Mouse (Mus musculus) brain, embryonic 18.5 days (tissue): ENCODE data around the gene Cln5.

ENCODE experiments used
- DNase-seq: peaks from one replicate; pipeline ENCODE4 v3.0.0-alpha.2; 2012; ENCODE audit warnings: low read depth, low spot score

Gene Cln5

DNA sequence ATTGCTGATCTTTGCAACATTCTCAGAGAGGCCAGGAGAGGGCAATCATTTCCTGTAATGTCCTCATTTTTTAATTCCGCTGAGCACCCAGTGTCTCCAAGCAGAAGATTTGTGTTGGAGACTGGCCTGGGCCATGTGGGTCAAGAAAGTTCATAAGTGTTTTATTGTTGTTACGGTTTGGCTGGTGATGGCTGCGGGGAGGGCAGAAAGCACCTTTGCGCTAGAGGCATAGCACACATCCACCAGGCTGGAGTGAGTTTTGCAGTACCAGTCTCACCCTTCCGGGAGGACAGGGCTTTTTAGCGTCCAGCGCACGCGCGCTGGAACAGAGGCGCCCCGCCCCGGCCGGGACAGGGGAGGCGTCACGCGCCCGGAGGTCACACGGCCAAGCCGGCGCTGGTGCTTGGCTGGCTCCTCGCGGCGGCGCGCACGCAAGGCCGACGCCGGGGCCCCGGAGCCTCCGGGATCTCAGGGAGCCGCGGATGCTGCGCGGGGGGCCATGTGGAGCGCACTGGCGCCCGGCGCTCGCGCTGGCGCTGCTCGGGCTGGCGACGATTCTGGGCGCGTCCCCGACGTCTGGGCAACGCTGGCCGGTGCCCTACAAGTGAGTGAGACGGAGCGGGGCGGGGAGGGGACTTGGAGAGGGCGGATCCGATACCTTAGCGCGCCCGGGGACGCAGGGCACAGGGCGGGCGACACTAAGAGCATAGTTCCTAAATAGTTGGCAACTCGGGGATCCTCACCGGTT lies at the start of gene Cln5:
TSS of gene Cln5 (plus strand) at position 353 of the 748 bp plus-strand sequence.
- DNase-seq: peak; percentile 72

DNA sequence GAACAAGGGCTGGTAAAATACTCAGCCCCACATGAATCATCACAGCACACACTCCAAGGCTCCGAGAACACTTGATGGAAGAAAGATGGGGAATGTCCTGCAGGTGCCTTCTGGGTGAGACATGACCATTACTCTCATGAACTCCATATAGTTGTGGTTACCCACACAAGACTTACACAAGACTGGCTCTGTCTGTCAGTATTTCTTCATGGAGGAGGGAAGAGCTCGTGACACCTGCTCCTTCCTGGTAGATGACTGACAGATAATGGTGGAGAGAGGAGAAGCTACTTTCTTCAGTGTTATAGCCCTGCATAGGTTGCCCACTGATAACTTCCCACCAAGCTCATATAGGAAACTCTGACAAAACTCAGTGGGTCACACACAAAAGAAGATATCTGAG lies 40.8 kb upstream of the Cln5 start:
- DNase-seq: no peak

DNA sequence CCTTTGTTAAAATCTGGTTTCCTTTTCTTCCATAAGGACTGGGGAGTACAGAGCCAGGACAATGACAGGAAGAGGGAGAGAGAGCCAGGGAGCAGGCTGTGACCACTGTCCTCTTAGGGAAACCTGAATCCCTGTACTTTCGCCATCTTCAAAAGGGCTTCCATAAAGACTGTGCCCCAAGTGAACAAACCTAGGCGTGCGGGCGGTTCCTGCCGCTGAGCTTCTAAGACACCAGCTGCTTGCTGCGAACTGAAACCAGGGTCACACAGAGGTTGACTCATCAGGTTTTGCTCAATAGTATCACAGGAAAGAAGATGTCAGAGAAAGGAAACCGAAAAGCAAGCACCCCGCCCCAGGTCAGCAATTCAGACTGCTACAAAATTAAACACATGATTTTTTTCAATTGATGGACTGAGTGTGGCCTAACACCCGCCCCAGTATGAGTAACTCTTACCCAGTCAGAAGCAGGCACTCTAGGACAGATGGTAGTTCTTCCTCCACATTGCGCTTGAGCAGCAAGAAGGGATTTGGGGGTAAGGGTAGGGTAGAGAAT lies 36.7 kb upstream of the Cln5 start:
- DNase-seq: no peak

DNA sequence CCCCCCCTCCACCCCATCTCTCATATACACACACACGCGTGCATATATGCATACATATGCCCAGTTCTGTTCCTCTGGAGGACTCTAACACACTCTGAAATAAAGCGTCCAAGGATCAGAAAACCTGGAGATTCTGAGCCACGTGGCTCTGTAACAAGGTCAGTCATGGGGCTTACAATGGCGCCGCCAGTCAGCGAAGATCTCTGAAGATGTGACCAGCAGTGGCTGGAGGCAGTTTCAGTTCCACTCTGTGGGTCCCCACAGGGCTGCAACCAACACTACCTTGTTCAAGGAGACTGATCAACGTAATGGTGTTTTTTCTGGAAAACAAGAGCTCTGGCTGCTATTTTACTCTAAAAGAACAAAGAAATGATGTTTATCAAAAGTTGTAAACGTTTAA lies 35.9 kb upstream of the Cln5 start:
- no peak for DNase-seq

DNA sequence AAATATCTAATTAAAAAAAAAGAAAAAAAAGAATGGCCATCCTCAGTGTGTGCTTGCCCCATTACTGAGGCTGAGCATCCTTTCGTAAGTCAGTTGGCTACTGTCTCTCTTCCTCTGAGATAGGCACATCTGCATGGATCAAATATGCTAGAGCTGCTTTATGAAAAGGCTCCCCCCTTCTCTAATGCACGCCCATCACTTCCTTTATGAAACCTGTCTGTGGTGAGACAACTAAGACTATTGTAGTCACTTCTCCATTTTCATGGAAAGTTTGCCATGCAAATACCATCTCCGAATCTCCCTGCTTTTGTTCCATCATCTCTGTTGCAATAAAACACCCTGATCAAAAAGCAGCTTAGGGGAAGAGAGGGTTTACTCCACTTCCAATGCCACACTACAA lies 33.0 kb upstream of the Cln5 start:
- no peak for DNase-seq

DNA sequence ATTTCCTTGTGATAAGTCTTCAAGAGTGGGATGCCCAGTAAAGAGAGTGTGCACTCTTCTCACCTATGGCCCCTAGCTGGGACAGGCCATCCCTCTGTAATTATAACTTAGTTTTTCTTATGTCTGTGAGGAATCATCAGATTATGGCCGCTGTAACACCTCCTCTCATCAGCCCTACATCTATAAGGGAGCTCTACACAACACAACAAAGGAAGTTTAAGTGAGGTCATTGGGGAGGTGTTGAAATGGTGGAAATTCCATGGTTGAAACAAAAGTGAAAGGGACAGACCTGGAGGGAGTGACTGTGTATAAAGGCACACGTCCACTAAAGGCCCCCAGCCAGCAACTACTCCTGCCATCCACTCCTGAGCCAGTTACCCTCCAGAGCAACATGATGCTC lies 23.3 kb upstream of the Cln5 start, which contains the start of gene Acod1:
TSS of gene Acod1 (plus strand) at position 301 of the 400 bp plus-strand sequence.
- DNase-seq: no peak

DNA sequence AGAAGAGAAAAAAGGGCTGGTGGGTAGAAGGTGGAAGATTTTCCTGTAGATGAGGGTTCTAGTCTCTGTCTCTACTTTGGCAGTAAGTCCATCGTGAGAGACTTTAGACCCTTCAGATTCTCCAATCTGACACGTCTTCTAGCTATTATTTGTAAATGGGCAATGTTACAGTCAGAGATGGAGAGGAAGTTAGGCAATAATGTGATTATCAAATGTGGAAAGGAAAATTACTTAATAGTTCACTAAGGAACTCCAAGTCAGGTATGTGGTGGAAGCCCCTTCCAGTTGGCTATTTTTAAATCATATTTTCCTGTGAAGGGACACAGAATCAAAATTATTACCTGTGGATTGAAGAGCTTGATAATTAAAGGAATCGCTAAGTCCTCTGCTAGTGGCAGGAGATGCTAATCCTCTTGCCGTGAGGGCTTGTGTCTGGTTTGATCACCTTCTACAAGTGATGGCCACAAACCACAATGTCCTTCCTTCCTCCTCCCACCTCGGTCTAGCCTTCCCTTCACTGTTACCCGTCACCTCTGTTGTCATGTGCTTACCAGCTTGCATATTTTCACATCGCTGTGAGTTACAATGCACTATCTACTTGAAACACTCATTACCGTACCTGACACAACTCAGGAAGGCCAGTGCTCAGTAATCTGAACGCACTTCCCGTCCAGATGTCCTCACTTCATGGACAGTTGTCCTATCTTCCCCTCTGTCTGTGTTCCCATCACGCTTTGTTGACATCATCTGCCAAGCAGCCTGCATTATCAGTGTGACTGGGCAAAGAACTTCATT lies 21.5 kb upstream of the Cln5 start:
- no peak for DNase-seq

DNA sequence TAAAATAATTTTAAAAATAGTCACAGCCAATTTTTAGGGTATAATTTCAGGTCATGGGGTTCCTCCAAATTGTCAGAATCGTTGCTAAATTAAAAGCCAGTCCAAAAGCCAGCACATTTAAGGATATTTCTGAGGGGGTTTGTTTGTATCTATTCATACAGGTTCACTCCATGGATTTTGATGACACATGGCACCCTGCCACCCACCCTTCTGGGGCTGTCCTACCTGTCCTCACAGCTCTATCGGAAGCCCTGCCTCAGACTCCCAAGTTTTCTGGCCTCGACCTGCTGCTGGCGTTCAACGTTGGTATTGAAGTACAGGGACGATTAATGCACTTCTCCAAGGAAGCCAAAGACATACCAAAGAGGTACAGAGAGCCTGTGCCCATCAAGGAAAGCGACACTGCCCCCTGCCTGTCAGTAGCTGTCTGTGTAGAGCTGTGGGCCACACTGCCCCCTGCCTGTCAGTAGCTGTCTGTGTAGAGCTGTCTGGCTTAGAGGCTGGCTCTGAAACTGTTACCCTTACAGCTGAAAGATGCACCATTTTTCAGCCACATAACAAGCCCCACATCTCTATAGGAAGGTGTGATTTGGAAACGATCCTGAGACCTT lies 18.8 kb upstream of the Cln5 start:
- DNase-seq: no peak

DNA sequence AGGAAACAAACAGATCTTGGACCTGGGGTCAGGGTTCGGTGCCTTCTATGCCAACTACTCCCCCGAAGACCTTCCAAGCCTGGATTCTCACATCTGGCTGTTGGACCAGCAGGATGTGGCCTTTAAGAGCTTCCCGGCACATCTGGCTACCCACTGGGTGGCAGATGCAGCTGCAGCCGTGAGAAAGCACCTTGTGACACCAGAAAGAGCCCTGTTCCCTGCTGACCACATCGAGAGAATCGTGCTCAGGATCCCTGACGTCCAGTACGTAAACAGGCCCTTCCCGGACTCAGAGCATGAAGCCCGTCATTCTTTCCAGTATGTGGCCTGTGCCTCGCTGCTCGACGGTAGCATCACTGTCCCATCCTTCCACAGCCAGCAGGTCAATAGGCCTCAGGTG lies 15.3 kb upstream of the Cln5 start:
- DNase-seq: no peak

DNA sequence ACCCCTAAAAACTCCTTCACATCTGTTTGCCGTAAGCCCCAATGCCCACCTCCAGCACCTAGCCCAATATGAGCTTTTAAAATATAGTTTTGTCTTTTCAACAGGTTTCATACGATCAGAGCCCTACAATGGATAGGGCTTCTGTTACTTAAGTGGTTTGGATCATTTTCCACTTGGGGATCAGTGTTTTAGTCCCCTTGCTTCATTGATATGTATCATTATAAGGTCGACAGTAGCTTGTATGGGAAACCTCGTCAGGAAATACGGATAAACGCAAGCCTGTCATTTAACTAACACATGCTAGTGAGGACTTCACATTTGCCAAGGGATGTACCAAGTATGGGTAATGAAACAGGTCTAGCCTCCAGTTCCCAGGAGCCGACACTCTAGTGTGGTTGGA lies 13.4 kb upstream of the Cln5 start:
- no peak for DNase-seq

DNA sequence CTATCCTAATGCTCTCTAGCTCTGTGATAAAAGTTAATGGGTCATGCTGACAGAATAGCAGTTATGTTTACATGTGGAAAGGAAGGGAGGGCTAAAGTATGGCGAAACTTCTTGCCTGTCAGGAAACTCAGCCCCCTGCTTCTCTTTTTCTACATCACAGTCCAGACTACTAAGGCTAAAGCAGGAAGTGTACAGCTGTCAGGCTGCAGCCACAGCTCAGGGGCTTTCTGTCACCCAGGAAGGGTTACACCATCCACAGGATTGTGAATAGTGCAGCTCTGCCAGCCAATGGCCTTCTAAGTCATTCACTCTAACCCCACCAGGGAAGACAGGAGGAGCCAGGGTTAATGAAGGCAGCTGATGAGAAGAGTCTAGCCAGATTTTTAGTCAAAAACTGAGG lies 11.0 kb upstream of the Cln5 start:
- no peak for DNase-seq

DNA sequence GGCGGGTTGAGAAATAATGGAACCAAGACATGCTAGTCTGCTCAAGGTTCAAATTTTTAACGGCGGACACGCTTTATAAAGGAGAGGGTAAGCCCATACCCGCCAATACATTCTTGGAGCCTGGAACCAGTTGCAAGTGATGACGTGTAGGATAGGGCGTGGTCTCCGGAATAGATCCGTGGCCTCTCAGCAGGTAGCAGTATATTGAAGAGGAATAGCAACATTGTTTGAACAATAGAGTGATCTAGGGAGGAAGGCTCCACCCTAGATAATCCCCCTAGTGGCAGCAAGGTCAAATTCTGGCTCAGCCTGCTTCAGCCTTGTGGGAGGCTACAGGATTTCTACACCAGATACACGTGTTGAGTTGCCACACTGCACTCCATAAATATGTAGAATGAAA lies 10.5 kb upstream of the Cln5 start:
- no peak for DNase-seq

DNA sequence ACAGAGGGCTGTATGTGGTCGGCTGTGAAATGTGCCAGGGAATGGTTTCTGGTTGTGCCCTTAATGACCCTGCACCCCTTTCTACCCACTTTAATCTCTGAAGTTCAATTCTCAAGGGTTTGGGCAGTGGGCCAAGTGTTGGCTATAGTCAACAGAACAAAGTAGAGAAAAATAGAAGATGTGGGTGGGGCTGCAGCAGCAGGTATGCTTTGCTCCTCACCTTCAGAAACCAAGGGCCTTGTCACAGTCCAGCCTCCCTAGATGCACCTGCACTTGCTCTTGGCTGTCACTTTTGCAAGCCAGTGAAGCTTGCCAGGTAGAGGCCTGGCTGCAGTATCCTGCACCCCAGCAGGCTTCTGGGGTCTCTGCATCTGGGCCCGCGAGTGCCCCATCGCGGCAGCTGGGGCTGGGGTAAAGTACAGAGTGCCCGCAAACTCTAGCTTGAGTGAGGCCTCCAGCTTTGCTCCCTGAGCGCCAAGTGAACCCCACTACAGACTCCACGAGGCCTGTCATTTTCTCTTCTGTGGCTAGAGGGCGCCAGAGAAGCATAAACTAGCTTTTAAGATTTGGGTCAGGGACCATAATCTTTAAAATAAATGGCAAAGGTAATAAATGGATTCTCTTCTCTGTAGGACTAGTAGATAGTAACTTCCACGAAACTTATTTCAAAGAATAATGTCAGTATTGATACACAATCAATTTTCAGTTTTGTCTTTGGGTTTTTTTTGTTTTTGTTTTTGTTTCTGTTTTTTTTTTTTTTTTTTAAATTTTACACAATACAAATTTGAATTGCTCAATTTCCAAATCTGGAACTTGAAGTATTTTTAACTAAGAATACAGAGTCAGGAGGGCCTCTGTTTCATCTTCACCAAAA lies 4.5 kb upstream of the Cln5 start:
- no peak for DNase-seq

DNA sequence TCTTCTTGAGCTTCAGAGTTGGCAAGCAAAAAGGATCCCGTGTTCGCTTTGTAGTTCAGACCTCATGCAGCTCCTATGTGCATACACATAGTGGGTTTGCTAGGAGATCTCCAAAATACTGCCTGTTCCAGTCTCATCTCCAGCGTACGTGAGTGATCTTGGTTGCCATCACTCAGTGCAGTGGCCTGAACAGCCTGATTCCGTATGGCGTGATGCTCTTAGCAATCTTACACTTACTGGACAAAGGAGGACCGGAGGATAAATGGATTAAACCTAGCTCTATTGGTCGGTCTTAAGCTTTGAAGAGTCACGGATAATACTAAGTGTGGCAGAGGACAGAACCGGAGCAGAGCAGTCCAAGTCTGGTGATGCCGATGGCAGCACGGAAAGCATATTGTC lies 552 bp upstream of the Cln5 start:
- DNase-seq: no peak

DNA sequence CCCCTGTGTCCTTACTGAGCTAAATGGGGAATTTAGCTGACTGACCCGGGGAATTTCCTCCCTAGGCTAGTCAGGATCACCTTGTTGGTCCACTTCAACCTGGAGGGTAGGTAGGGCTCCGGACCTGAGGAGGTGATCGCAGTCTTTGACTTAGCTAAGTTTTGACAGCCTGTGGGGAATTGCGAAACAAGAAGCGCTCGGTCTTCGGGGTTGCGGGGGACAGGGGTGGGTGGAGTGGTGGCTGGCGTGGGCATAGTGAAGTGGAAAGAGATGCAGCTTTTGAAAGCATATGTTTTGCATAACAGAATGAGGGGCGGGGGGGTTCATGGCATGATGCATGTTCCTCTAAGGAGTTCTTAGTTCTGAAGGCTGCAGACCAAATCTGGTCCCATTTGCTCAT lies 774 bp downstream of the Cln5 start:
- no peak for DNase-seq

DNA sequence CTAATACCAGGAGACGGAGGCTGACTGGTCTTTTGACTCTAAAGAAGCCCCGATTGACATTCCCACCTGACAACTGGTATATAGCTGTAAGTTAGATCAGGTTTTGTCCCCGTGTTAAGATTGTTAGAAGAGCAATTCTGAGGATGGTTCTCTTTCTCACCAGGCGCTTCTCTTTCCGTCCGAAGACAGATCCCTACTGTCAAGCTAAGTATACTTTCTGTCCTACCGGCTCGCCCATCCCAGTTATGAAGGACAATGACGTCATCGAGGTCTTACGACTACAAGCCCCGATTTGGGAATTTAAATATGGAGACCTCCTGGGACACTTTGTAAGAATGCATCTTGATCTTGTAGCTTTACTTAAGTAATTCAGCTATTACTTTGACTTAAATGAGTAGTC lies 1.5 kb downstream of the Cln5 start:
- no peak for DNase-seq

DNA sequence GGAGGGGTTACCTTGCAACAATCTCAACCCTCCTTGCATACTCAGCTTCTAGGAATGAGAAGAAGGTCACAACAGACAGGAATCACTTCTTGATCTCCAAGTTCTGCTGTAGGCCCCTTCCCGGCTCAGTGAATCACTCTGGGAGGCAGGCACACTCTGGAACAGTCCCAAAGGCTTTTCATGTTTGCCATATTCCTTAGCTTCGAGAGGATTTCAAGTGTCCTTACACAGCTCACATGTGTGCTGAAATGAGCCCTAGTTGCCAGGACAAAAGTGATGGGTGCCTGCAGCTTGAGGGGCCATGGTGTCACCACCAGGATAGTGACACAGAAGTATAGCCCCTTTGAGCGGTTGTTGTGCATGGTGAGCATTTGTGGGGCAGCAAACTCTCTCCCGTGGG lies 2.7 kb downstream of the Cln5 start:
- DNase-seq: no peak

DNA sequence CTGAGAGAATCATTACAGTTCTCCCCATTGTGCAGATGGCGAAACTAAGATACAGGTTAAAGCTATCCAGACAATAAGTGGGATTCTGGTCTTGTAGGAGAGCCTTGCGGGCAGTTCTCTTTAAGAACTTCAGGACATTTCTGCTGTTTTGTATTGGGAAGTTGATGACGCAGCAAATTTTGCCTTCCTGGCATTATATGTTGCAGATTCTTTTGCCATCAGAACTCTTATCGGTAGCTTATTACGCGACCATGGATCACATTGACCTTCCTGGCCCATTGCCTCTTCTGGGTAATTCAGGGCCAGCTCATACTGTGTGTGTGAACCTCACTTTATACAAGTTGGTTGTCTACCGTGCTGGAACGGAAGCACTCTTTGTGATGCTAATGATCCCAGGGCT lies 3.8 kb downstream of the Cln5 start:
- no peak for DNase-seq

DNA sequence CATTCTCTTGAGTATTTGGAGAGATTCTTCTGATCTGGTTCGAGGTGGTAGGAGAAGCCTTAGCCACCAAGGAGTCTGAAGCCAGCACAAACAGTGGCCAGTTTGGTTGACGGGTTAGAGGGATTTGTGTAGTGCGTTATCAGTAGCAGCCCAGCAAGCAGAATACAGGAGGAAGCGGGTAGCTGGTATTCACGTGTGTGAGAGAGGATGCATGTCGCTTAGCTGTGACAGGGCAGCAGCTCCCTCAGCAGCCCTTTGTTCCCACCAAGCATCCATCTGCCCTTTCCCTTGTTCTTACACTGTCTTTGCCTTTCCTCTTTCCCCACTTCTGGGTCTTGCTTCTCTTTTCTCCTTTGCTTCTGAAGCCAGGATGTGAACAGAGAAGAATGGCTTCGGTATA lies 5.2 kb downstream of the Cln5 start:
- no peak for DNase-seq

DNA sequence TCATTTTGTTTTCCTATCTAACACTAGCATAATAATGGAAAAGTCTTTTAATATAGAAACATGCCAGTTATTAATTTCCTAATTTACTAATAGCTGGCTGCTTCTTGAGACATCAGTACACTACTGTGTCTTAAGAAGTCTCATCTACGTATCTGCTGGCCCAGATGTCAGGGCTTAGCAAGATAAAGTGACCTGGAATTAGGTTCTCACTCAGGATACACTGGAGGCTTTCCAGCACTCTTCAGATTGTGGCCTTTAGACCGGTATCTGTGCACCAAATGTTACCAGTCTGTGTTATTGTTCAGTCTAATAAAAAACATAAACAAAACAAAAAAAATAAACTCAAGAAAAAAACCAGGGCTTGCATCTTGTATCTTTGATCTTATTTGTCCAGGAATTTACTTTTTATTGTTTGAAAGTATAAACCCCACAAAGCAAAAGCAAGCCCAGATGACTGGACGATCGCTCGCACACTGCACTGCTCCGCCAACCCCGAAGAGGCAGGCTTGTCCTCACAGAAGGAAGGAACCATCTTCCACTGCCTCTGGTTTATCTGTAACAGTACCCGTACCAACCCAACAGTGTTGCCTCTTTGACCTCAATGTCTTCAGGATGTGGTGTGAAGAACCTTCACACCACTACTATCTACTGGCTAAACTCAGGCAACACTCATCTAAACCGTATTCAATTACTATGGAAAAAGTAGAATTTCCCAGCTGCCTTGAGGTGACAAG lies 7.4 kb downstream of the Cln5 start:
- DNase-seq: no peak
